Mouse (Mus musculus) urinary bladder, postnatal 25 days (tissue): ENCODE data around the gene Fetub.

ENCODE experiments used
- DNase-seq: peaks from one replicate; pipeline ENCODE4 v3.0.0; 2022; ENCODE audit warnings: low spot score

Gene Fetub

DNA sequence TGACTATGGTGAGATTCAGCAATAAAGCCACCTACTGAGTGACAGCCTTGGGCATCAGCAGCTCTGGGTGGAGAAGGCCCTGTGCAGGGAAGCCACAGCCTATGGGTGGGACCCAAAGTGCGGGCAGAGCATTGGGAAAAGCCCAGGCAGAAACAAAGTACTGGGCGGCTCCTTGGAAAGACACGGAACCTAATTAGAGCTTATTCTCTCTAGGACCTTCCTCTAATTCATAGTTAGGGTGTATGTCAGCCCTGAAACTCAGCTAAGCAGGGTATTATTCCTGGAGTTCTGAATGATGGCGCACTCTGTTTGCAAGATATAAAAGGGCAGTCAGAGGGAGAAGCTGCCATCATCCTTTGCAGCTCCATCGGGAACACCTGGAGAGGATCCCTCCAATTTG, at the start of gene Fetub:
TSS of gene Fetub (plus strand) at position 301 of the 400 bp plus-strand sequence.
- no peak for DNase-seq

DNA sequence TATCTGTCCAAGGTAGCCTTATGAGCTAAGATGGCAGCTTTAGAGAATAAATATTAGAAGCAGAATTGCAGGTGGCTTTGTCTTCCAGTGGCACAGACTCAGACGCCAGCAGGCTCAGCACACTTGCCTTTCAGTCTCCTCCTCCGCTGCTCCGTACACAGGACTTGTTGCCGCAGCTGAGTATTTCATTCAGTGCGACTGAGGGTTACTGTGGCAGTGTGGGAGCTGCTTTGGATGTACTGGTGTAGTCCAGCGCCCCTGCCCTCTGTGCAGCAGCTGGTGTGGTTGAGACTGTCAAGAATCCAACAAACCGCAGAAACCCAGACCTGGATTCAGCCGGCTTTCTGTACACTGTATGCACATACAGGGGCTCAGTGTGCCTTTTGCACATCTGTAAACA, 45.7 kb upstream of the Fetub start:
- DNase-seq = no peak

DNA sequence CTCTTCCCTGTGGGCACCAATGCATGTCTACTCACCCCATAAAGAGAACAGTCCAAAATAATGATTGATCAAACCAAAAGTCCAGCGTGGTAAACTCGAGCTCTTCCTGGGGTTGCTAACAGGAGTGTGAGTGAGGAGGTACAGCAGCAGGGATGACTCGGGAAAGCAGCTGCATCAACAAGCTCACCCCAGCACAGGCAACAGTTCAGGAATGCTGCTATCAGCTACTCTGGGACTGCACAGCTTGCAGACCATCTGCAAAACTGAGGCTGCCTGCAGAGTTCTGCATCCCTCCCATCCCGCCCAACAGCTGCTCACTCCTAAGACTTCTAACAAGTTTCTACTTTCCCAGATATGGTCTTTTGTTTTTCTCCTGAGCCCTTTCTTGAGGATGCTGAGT, 44.8 kb upstream of the Fetub start:
- no peak for DNase-seq

DNA sequence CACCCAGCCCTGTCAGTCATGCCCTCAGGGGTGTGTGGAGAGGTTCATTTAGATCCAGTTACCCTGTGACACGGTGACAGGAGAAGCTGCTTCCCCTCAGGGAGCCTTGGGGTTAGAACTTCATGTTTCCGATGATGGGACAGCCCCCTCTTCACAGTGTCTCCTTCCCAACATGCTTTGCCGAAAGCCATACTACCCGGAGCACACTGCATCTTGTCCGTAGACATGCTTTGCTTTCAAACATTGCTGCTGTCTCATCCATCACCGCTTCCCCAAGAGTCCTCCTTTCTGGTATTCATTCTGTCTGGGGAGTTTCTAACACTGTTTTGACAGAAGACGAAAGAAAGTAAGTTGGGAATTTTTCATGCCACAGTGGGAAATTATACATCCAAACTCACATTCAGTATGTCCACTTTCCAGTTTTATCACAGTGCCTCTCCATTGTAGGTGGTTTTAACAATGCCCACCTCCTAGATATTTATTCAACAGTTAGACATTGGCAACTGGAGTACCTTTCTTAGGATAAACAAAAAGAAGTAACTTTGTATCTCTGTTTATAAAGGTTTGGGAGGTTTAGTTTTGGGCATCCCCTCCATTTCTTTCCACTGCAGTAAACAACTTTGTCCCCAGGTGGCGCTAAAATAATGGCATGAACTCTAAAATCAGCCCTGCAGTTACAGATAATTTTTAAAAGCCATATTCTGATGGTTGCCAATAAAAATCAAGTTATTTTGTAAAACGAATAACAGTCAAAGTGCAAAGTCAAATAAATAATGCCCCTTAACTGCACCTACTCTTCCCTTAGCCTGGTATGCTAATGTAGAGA, 41.7 kb upstream of the Fetub start:
- DNase-seq = peak; percentile 14

DNA sequence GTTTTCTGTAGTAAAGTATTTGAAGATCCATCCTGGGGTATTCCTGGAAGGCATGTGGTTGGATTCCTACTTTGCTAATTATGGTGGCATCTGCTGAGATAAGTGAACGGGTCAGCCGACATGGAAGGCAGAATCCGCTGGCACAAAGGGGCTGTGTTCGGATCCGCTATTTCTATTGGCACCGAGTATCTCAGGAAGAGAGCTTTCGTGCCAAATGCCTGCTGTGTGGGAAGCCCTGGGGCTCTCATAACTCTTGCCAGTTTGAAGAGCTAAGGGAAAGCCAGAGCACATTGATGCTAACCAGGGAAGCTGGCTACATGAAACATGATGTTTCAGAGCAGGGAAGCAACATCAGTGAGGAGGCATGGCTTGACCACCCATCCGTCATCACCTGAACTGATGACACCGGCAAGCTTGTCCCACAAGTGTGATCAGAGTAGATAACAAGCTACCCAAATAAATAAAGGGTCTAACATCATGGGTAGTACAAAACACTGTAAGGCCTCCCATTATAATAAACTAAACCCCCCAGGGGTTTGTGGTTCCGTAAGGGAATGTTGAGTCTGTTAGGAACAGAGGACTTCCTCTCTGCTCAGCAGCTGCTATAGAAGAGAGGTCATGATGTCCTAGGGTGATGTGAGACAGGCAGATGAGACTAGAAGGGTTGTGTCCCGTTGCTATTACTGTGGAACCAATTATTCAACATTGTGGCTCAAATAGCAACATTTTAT, 40.3 kb upstream of the Fetub start:
- DNase-seq = no peak

DNA sequence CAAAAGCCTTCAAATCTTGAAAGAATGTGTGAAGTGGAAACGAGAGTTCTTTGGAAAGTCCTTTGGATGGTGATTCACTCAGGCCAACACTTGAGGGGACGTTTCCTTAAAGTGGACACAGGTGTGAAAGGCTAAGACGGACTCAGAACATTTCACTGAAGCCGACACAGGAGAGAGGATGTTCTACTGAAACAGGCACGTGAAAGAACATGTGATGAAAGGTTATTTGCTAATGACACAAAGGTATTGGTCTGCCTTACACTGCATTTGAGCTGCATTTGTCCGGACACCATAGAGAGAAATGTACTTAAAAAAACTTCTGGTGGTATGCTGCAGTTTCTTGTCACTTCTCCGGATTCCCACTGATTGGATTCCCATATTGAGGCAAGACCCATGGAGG, 39.4 kb upstream of the Fetub start:
- DNase-seq = no peak

DNA sequence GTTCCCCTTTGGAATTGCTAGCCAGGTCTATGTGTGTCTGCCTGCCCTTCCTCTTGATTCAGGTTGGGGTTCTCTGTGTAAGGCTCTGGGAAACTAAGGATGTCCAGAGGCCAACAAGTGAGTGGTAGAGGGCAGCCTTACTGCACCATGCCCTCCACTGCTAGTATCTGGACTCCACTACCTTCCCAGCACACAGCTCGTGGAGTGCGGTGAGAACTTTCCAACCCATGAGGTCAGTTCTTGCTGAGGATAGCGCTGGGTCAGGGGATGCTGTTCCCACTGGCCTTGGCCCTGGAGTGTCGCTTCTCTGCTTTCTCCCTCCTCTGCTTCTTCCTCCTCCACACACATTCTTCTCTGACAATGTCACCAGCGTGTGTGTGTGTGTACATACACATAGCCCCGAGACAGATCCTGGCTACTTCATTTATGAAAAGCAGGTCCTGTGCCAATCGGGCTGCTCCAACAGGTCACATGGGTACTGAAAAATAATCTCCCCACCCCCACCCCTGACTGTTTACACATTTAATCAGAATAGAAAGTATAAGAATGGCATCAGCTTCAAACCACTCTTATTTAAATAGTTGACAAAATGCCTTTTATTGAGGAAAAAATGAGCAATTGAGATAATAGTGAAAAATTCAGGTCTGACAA, 38.1 kb upstream of the Fetub start:
- no peak for DNase-seq

DNA sequence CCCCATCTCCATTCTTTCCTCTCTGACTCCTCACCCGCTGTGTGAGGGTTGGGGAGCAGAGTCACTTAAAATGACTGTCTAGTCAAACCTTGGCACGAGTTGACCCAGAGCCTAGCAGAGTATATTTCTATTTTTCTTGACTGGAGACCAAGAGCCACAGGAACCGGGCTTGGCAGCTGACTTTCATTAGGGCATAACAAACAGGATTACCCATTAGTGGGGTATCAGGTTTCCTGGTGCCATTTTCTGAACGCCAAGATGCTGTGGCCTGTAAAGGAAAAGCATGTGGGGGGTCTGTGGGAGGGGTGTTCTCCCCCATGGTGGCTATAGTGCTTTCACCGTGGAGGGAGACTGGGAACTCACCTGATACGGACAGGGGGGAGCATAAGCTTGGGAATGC, 37.2 kb upstream of the Fetub start:
- DNase-seq = no peak

DNA sequence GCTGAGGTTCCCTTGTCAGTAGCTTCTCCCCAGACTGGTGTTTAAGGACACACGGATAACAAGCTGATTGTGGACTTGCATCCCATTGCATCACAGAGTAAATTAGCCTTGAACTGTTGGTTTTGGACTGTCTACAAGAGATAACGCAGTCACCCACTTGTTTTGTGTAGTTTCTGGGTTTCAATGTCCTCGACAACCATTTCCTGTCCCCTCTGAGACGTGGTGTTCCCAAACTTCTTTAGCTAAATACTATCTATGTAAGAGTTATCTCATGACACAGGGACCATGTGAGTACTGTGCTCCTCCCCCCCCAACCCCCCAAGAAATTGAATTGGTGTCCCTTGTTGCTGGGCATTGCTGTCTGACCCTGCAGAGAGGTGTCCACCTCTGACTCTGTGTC, 36.6 kb upstream of the Fetub start:
- no peak for DNase-seq

DNA sequence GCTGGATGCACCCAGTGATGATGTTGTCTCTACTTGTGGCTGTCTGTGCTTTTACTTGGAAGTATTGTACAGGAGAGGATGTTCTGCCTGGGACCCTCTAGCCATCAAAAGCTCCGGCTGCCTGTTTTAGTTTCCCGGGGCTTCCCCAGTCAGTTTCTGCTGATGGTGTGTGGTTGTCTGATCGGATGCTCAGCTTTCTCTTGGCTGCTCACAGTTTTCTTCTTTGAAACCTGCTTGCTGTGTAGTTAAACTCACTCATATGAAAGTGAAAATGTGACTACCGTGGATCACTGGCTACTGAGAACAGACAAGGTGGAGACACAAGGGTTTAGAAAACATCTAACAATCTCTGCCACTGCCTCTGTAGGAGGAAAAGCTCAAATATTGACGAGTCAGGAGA, 34.7 kb upstream of the Fetub start:
- no peak for DNase-seq

DNA sequence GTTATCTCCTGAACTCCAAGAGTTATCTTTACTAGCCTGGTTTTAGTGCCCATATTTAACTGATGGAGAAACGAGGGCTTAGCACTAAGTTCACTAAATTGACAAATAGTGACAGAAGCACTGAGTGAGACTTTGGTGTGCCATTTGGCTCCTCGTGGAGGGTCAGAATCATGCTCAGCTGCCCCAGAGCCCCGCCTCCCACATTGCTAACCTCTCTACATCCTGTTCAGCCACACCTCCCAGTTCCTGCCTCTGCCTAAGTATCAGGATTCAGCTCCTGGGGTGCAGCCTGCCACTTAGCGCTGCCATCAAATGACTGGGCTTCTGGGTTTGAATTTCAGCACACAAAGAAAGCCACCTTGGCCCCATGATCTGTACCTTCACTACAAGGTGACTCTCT, 32.8 kb upstream of the Fetub start:
- DNase-seq = no peak

DNA sequence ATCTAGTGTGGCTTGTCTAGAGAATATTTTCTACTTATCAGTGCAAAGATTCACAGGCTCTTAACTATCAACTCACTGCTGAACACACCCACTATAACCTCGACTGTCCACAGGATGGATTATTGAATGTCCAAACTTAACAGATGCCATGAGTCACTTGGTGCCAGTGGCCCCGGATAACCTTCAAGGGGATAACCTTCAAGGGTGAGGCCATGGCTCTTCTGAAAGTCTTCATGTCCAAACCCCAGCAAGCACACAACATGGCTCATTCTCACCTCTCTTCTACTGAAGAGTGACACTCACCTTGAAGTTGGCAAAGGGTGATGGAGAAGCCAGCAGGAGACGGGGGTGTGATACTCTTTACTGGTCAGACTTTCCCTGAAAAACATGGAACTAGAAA, 31.4 kb upstream of the Fetub start:
- no peak for DNase-seq

DNA sequence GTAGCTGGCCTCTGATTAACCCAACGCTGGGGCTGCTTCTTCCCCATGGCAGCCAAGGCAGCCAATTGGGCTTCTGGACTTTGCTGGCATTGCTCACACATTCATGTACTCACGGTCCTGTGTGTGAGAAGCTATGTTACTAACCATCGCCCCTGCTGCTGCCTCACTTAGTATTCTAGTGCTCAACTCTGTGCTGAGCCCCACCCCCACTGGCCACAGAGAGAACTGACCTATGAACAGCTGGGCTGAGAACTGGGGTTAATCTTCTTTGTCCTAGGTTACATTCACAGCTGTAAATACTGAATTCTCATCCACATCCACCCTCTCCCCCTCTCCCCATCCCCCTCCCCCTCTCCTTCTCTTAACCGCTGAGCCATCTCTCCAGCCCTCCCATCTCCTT, 29.3 kb upstream of the Fetub start:
- DNase-seq = no peak

DNA sequence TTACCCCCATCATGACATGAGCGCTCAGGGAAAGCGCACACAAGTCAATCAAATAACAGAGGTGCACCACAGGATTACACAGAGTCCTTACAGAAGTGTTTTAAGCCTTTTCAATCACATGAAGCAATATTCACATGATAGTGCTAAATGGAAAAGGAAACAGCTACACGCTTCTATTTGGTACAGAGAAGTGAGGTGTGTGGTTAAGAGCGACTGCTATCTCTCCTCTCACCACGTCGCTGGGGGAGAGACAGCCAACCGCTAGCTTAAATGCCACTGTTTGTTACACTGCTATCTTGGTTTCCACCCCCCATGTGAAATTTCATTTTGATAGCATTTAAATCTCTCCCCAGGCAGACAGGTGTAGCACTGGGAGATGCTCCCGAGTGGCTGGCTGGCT, 28.4 kb upstream of the Fetub start:
- no peak for DNase-seq

DNA sequence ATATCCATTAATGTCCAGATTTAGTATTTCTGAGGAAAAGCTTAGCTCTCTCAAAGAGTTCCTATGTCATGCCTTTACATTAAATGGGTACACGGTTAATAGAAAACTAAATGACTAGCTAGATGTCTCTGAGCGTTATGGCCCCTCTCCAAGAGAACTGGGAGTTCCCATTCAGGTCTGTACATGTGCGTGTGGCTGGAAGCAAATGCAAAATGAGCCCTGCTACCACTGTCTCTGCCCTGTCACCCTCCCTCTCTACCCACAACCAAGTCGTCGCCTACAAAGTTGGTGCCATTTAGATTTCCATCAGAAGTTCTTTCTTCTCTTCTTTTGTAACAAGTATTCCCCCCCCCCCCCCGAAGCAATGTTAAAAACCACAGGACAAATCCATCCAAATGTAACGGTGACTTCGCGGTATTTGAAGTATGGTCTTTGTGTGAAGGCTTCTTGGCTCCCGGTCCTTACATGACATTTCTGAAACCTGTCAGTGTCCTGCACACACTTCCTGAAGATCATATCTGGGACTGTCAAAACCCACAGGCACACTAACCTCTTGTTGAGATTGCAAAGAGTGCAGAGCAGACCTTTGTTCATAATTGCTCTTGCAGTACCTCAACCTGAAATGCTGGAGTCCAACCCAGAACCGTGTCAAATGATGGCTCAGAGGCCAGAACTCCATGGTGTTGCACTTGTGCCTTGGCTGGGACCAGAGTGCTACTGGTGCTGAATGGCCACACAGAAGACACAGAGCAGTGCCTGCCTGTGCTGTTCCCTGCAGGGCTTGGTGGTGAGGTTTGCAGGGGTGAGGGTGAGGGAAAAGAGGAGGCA, 27.2 kb upstream of the Fetub start, which contains the start of gene Ahsg:
TSS of gene Ahsg (plus strand) at position 595 of the 828 bp plus-strand sequence.
- DNase-seq = no peak

DNA sequence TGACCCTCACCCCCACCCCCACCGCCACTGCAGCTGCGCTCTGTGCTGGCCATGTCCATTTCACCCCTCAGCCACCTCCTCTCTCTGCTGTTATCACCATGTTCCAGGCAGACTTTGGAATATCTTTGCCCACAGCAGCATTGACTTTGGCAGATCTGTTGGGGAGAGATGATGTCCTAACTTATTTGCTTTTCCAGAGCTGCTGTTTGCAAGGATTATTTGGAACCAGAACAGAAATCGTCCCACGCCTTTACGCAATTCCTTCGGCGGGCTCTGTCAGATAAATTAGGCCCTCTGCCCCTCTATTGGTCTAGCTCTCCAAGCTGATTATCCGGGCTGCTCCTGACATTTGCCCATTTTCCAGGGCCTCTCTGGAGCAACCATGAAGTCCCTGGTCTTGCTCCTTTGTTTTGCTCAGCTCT, 26.4 kb upstream of the Fetub start:
- DNase-seq = no peak

DNA sequence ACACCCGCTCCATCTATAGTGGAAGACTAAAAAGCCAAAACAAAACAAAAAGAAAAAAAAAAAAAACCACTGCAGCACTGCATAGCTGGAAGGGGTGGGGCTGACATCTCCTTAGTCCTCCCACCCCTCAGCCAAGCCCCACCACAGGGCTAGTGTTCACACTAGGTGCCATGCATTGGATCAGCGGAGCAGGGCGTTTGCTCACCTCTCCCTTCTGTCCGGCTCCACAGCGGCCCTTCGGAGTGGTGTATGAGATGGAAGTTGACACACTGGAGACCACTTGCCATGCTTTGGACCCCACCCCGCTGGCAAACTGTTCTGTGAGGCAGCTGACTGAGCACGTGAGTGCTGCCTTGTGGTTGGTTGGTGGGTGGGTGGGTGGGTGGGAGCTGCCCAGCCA, 24.0 kb upstream of the Fetub start:
- no peak for DNase-seq

DNA sequence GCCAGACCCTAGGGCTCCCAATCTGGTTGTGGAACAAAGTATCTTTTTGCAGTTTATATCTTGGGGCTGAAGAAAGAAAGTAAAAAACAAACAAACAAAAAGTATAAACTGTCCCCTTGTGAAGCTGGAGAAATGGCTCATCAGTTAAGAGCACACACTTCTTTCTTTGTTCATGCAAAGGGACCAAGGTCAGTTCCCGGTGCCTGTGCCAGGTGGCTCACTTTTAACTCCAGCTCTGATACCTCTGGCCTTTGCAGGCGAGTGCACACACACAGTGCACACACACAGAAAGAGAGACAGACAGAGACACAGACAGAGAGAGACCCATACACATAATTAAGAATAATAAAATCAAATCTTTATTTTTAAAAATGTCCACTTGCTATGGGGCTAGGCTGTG, 21.5 kb upstream of the Fetub start:
- DNase-seq = no peak

DNA sequence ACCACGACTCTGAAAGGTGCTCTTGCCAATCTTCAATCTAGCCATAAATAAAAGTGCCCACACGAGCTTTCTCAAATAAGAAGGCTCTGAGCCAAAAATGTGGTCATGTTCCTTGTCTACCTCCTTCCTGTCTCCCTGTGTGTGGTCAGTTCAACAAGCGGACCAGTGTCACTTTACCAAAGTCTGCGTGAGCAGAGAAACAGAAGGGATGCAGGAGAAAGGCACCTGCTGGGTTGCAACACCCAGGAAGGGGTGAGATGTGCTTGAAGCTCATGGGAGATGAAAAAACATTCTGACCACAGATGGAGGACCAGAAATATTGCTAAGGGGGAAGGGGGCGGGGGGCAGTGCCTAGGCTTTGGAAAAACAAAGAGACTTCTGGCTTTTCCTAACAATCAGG, 18.8 kb upstream of the Fetub start:
- no peak for DNase-seq

DNA sequence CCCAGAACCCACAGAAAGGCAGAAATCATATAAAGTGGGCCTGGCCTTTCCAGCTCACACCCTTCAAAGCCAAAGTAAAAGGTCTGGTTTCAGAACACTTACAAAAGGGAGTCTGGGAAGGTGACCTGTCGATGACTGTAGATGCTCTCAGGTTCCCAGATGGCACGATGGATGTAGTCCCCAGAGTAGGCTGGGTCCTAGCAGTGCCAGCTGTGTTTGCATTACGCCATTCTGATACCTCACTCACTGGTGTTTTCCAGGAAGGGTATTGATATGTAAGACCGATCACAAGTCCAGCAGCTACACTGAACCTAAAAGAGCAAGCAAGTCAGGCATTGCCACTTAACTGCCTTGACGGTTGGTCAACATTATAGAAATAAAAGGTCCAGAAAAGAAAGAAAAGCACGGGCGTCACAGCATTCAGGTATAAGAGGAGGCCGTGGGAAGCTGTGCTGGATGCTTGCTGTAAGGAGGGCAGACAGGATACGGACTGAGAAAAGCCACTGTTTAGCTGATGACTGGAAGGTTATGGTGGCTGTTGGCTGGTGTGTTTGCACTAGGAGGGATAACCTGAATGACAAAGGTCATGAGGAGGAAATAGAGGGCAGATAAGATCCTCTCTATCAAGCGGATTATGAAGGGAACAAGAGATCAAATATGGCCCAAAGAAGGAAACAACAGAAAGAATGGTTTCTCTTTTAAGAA, 18.1 kb upstream of the Fetub start:
- DNase-seq = no peak

DNA sequence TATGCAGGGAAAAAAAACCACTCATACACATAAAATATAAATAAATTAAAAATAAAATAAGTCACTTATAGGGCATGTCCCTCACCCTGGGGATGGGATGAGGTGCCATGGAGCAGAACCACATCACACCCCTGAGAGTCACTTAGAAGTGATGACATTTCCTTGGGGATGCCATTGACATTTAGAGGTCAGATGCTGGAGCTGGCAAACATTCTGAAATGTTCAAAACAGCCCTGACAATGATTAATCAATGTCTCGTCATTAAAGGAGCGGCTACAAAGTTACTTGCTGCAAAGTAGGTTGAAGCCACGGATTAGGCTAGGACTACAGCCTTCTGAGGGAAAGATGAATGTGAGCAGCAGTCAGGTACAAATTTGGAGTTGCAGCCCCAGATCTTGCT, 16.8 kb upstream of the Fetub start:
- no peak for DNase-seq

DNA sequence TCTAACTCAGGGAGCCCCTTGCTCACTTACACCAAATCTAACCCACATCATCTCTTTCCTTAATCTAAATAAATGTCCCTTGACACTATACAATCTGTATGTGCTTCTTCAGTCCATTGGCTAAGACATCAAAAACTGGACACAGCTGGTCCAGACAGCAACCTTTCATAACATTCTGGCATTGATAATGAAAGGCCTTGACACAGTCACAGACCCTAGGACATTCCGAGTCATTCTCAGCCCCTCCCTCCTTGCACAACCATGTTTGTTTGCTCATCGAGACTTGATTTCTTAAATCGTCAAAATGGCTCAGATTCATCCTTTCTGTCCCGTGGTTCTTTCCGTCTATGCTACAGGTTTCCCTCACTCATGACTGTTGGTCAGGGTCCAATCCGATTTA, 8.8 kb upstream of the Fetub start:
- DNase-seq = no peak
